Mouse (Mus musculus) common myeloid progenitor, adult 5-6 weeks (primary cell): Measurements from ENCODE around the gene Rragd. TPM values are rescaled to one million over a fixed set of nuclear protein-coding genes. Genes with fewer than 3 reads are reported as not detected.
A peak's percentile ranks its signal among the peaks of the same experiment; 100 is the strongest.
"Not testable (repeated sequence)": the region's sequence is repeated elsewhere in the genome, so short reads cannot be mapped to it uniquely, and the experiment has no call there.

Experiments
- ATAC-seq: replicated peaks from 2 replicates; pipeline ENCODE4 v1.8.0; 2016; ENCODE audit warnings: low read depth, mild to moderate bottlenecking, moderate TSS enrichment, inconsistent platforms; ENCODE audit not compliant: poor library complexity, severe bottlenecking
- total RNA-seq: library from RNA; stranded (forward); fragments of 200-1000, 187-1606 nt; gene quantifications from 2 replicates; pipeline ENCODE4 v1.2.3, GENCODE M21; 2017

The Rragd gene
- total RNA-seq = 0.18 TPM in 1 of 2 replicates, not detected in the other

GRCm38 (mm10) chr4:32982716-32983175 is at the start of gene Rragd:
Gene Rragd, plus strand, starts transcription at chr4:32983037.
- ATAC-seq = peak; percentile 31

- ATAC-seq = no peak
Measured at GRCm38 (mm10) chr4:32936762-32937341, 46.0 kb upstream of the Rragd start.

GRCm38 (mm10) chr4:32939521-32939920 is 43.3 kb upstream of the Rragd start:
- ATAC-seq = no peak

- ATAC-seq = no peak
Measured at GRCm38 (mm10) chr4:32939964-32940363, 42.9 kb upstream of the Rragd start.

- no peak for ATAC-seq
Measured at GRCm38 (mm10) chr4:32940984-32941383, 41.9 kb upstream of the Rragd start.

GRCm38 (mm10) chr4:32947631-32948030 is 35.2 kb upstream of the Rragd start:
- no peak for ATAC-seq

GRCm38 (mm10) chr4:32948696-32949095 is 34.1 kb upstream of the Rragd start:
- ATAC-seq = no peak

- ATAC-seq = peak; percentile 91
Measured at GRCm38 (mm10) chr4:32950356-32951034, 32.3 kb upstream of the Rragd start, which contains the start of gene Ankrd6. Gene Ankrd6, minus strand, starts transcription at chr4:32950841.

- ATAC-seq = 0 out of 2 replicates have a peak, but pooled peaks have one; percentile 5
Measured at GRCm38 (mm10) chr4:32951035-32951940, 31.5 kb upstream of the Rragd start.

GRCm38 (mm10) chr4:32952681-32953080 is 30.2 kb upstream of the Rragd start:
- no peak for ATAC-seq

GRCm38 (mm10) chr4:32956423-32956822 is 26.4 kb upstream of the Rragd start:
- ATAC-seq = no peak

- ATAC-seq = no peak
Measured at GRCm38 (mm10) chr4:32961394-32961793, 21.4 kb upstream of the Rragd start.

GRCm38 (mm10) chr4:32964619-32965018 is 18.2 kb upstream of the Rragd start:
- not testable (repeated sequence) for ATAC-seq

- no peak for ATAC-seq
Measured at GRCm38 (mm10) chr4:32977331-32977730, 5.5 kb upstream of the Rragd start.

- ATAC-seq = no peak
Measured at GRCm38 (mm10) chr4:32980061-32980460, 2.8 kb upstream of the Rragd start.

- ATAC-seq = no peak
Measured at GRCm38 (mm10) chr4:32981617-32982016, 1.2 kb upstream of the Rragd start.

GRCm38 (mm10) chr4:32982041-32982715 is 659 bp upstream of the Rragd start:
- ATAC-seq = no peak

GRCm38 (mm10) chr4:32983176-32984155 is 629 bp downstream of the Rragd start:
- peak; percentile 21; the same call in 1 of the 2 replicates for ATAC-seq

- no peak for ATAC-seq
Measured at GRCm38 (mm10) chr4:32984242-32984641, 1.4 kb downstream of the Rragd start.
